Mouse (Mus musculus) liver, embryonic 14.5 days (tissue): Measurements from ENCODE around the gene Mapkapk2. TPM values are rescaled to one million over a fixed set of nuclear protein-coding genes. Genes with fewer than 3 reads are reported as not detected.

Experiments
- ATAC-seq: fragments of 200-750 bp; cut with Nextera tagmentation; 2 replicates; pipeline ENCODE4 v1.8.0; 2017; ENCODE audit warnings: moderate number of reproducible peaks, mild to moderate bottlenecking, moderate library complexity; ENCODE audit not compliant: insufficient read depth
- DNase-seq, 3 experiments: peaks; one replicate each; pipeline ENCODE4 v3.0.0-alpha.2; 2012 to 2013; ENCODE audit warnings: low read depth in 3 of 3, low spot score in 3 of 3
- H3K27ac ChIP-seq: fragments of 300-500 bp; sonication (generic); 2 replicates; pipeline ENCODE4 v1.5.1; 2014; ENCODE audit warnings: moderate library complexity, mild to moderate bottlenecking, control low read depth, inconsistent platforms
- H3K27me3 ChIP-seq: fragments of 300-500 bp; sonication (generic); 2 replicates; pipeline ENCODE4 v1.6.1; 2014; ENCODE audit warnings: mild to moderate bottlenecking, low read length, moderate library complexity; ENCODE audit not compliant: control insufficient read depth, insufficient read depth
- H3K36me3 ChIP-seq: fragments of 300-500 bp; sonication (generic); replicated peaks from 2 replicates; pipeline ENCODE4 v1.6.1; 2014; ENCODE audit warnings: low read depth; ENCODE audit not compliant: control insufficient read depth, insufficient read depth
- H3K4me1 ChIP-seq, 2 experiments: fragments of 200-500 bp in 1 of 2; fragments of 300-500 bp in 1 of 2; sonication (generic) in 1 of 2; replicated peaks; 2 replicates each; pipeline ENCODE4 v1.6.1; 2012 to 2014; ENCODE audit warnings: antibody characterized with exemption in 1 of 2, inconsistent platforms in 1 of 2, low read length in 1 of 2; ENCODE audit not compliant: control insufficient read depth in 2 of 2, insufficient read depth in 2 of 2
- H3K4me2 ChIP-seq: fragments of 300-500 bp; sonication (generic); 2 replicates; pipeline ENCODE4 v1.6.1; 2014; ENCODE audit warnings: low read depth, mild to moderate bottlenecking, control low read depth, moderate library complexity
- H3K4me3 ChIP-seq, 2 experiments: fragments of 200-500 bp in 1 of 2; fragments of 300-500 bp in 1 of 2; sonication (generic) in 1 of 2; 2 replicates each; pipeline ENCODE4 v1.5.1; 2012 to 2014; ENCODE audit warnings: low read depth in 2 of 2, low read length in 2 of 2, mild to moderate bottlenecking in 2 of 2, control low read depth in 1 of 2, inconsistent platforms in 1 of 2, moderate library complexity in 1 of 2; ENCODE audit not compliant: insufficient read depth in 1 of 2
- H3K9ac ChIP-seq: fragments of 300-500 bp; sonication (generic); replicated peaks from 2 replicates; pipeline ENCODE4 v1.6.1; 2014; ENCODE audit warnings: mild to moderate bottlenecking, control low read depth, moderate library complexity
- H3K9me3 ChIP-seq: fragments of 300-500 bp; sonication (generic); 2 replicates; pipeline ENCODE4 v1.6.1; 2016; ENCODE audit warnings: low read length, mixed read lengths; ENCODE audit not compliant: control insufficient read depth
- CTCF ChIP-seq: IDR thresholded peaks from 2 replicates; pipeline ENCODE4 v1.5.1; 2016; ENCODE audit warnings: antibody characterized with exemption, low read depth, control low read depth
- EP300 ChIP-seq: IDR thresholded peaks from 2 replicates; pipeline ENCODE4 v1.6.1; 2016; ENCODE audit warnings: antibody characterized with exemption, low read depth
- WGBS: fragments of 180-500 bp; shearing (Covaris S2); extraction: QIAGEN DNeasy Blood & Tissue Kit; methylation state at CpG from one replicate; pipeline ENCODE4 v1.1.7; 2014; ENCODE audit not compliant: insufficient replicate concordance; 5-methylcytosine and 5-hydroxymethylcytosine counted together
- polyA plus RNA-seq, 2 experiments: library from polyadenylated mRNA; depleted of rRNA in 1 of 2; stranded (reverse) in 1 of 2; unstranded in 1 of 2; fragments of >200 nt; fragmentation: Nextera tagmentation in 1 of 2; extraction: Ambion mirVana in 1 of 2; gene quantifications; 2 replicates each; pipeline versions ENCODE4 v1.2.1 to v1.2.3; 2012 to 2014

Mapkapk2 gene
- polyA plus RNA-seq, 2 experiments: 12.9 to 13.6 TPM

DNA sequence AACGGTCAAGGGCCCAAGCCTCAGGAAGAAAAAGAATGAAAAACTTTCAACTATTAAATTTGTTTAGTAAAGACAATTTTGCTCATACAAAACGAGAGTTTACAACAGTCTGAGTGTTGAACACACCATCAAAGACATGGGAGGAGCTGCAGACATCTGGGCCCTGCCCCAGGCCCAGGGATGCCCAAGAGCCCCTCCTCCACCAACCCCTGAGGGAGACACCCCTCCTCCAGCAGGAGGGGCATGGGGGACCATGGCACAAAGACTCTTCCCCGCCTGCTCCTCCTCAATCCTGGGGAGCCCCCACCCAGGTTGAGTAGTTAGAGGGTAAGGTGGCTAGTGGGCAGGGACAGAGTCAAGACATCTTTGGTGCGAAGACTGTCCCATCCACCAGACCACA, 44.0 kb downstream of the Mapkapk2 start:
- DNase-seq (no peak), ATAC-seq (peak; percentile 24; the same call in 1 of the 2 replicates)
- TF ChIP-seq EP300 (no peak), CTCF (no peak)
- Histone ChIP-seq H3K4me2 (no peak overlapping the region), H3K9me3 (no peaks in the 10 kb centered on the region), H3K36me3 (no peaks in the 10 kb centered on the region), H3K4me3 (no peak overlapping the region), H3K27ac (no peak overlapping the region), H3K4me1 (no peaks in the 10 kb centered on the region; a peak in 1 of 4 replicates), H3K27me3 (no peaks in the 10 kb centered on the region), H3K9ac (no peak overlapping the region)
- WGBS: 56% methylated on average over 4 of the region's 4 CpGs

DNA sequence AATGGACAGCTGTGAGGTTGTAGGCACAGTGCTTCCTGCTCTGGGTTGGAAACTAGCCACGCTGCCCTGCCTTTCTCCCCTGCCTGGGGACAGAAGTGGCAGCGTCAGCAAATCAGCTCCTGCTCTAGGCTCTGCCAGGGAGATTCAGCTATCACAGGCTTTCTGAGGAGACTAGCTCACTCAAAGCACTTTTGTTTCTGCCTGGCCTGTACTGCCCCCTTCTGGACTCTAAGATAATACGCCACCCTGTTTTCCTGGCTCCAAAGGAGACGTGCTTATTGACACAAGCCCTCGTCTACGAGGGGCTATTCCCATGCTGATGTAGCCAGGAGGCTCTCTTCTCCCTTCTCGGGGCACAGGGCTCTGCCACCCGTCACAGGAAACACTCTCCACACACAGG, 44.4 kb downstream of the Mapkapk2 start:
- no peak overlapping the region for H3K27ac ChIP-seq
- H3K9ac ChIP-seq: no peak overlapping the region
- peak in 2 of 3 experiments; percentile 49 to 58 for DNase-seq
- no peaks in the 10 kb centered on the region for H3K27me3 ChIP-seq
- no peak overlapping the region for H3K4me2 ChIP-seq
- WGBS: 18% methylated on average over 8 of the region's 8 CpGs
- H3K9me3 ChIP-seq: no peaks in the 10 kb centered on the region
- H3K36me3 ChIP-seq: no peaks in the 10 kb centered on the region
- H3K4me3 ChIP-seq: no peak overlapping the region
- TF ChIP-seq CTCF (peak; percentile 76), EP300 (no peak)
- no peaks in the 10 kb centered on the region; a peak in 1 of 4 replicates for H3K4me1 ChIP-seq
- peak; percentile 38; the same call in 1 of the 2 replicates for ATAC-seq

DNA sequence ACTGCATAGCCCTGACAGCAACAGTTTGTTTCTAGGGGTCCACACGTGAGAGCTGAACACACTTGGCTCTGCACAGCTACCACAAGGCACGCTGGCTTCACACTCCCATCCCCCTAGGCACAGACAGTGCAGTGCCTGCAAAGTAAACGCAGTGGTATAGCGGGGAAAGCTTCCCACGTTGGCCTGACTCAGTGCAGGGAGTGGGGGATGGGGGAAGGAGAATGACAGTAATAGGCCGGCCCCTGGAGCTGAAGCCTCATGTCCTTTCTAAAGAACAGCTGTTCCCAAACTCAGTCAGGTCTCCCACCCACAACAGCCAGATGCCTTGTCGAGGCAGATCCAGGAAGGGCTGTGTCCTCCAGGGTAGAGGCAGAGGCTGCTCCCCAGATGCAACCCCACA, 46.6 kb downstream of the Mapkapk2 start:
- no peaks in the 10 kb centered on the region for H3K27me3 ChIP-seq
- 55% methylated on average over 7 of the region's 7 CpGs for WGBS
- ATAC-seq: no peak
- no peaks in the 10 kb centered on the region; a peak in 1 of 4 replicates for H3K4me1 ChIP-seq
- no peaks in the 10 kb centered on the region for H3K9me3 ChIP-seq
- no peak overlapping the region for H3K27ac ChIP-seq
- H3K9ac ChIP-seq: no peak overlapping the region
- H3K4me3 ChIP-seq: no peak overlapping the region
- no peak overlapping the region for H3K4me2 ChIP-seq
- TF ChIP-seq CTCF: no peak
- TF ChIP-seq EP300: no peak
- DNase-seq: no peak
- H3K36me3 ChIP-seq: no peaks in the 10 kb centered on the region

DNA sequence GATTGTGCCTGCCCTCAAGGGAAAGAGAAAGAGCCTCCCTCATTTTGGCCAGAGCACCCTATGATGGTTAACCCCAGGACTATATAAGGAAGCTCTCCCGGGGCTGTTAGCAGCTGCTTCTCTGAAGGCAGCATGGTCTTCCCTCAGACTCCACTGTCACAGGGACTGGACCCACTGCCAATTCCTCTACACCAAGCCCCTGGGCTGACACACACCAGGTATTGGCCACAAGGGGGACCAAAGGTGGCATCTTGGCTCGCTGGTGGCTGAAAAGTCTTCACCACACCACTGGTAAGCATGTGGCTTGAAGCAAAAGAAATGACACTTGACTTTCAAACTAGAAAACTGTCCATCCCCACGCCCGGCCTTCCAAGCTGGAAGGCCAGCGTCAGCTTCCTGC, 47.0 kb downstream of the Mapkapk2 start:
- DNase-seq: no peak
- TF ChIP-seq CTCF: 0 out of 2 replicates have a peak, but pooled peaks have one; percentile 12
- no peak for TF ChIP-seq EP300
- H3K27me3 ChIP-seq: no peaks in the 10 kb centered on the region
- H3K4me2 ChIP-seq: no peak overlapping the region
- ATAC-seq: no peak
- H3K4me1 ChIP-seq: no peaks in the 10 kb centered on the region; a peak in 1 of 4 replicates
- WGBS: 79% methylated on average over 5 of the region's 5 CpGs
- no peaks in the 10 kb centered on the region for H3K36me3 ChIP-seq
- no peak overlapping the region for H3K27ac ChIP-seq
- H3K4me3 ChIP-seq: no peak overlapping the region
- no peak overlapping the region for H3K9ac ChIP-seq
- H3K9me3 ChIP-seq: no peaks in the 10 kb centered on the region

DNA sequence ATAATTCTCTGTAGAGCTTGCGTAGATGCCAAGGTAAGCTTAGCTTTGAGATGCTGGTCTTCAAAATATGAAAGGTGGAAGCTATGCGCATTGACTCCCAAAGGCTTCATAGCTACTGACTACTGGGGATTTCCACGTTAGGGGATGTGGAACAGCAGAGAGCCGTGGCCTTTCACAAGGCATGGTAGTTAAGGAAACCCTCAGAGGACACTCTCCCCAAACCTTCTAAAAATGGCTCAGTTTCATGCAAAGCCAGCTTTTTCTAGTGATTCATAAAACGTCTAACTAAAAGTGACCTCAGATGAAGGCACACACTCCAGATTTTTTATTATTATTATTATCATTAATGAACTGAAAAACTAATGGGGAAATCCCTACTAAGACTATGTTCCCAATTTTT, 47.6 kb downstream of the Mapkapk2 start:
- TF ChIP-seq CTCF (no peak), EP300 (no peak)
- H3K27ac ChIP-seq: no peak overlapping the region
- no peaks in the 10 kb centered on the region; a peak in 1 of 4 replicates for H3K4me1 ChIP-seq
- no peak overlapping the region for H3K4me2 ChIP-seq
- H3K9me3 ChIP-seq: no peaks in the 10 kb centered on the region
- H3K36me3 ChIP-seq: no peaks in the 10 kb centered on the region
- no peaks in the 10 kb centered on the region for H3K27me3 ChIP-seq
- WGBS: 71% methylated on average over 5 of the region's 5 CpGs
- ATAC-seq (no peak), DNase-seq (no peak)
- no peak overlapping the region for H3K9ac ChIP-seq
- H3K4me3 ChIP-seq: no peak overlapping the region
